Mouse (Mus musculus) G1E (cell line): Measurements from ENCODE around the gene Tex14. TPM values are rescaled to one million over a fixed set of nuclear protein-coding genes. Genes with fewer than 3 reads are reported as not detected.

Source experiments
- ATAC-seq: 2 replicates; pipeline ENCODE4 v1.8.0; 2016; ENCODE audit warnings: mild to moderate bottlenecking; ENCODE audit not compliant: insufficient number of reproducible peaks, poor library complexity, low FRiP score, severe bottlenecking; ENCODE audit errors: extremely low read depth
- DNase-seq: peaks from one replicate; pipeline ENCODE4 v3.0.0; 2012; ENCODE audit warnings: low spot score
- H3K27me3 ChIP-seq: 2 replicates; pipeline ENCODE4 v1.6.1; 2012; ENCODE audit warnings: mild to moderate bottlenecking, low read length, inconsistent platforms; ENCODE audit not compliant: insufficient read depth
- H3K36me3 ChIP-seq: replicated peaks from 2 replicates; pipeline ENCODE3; 2012; ENCODE audit warnings: mild to moderate bottlenecking, inconsistent platforms
- H3K4me1 ChIP-seq: 2 replicates; pipeline ENCODE4 v1.6.1; 2012; ENCODE audit warnings: low read depth, low read length, inconsistent platforms, mixed read lengths; ENCODE audit not compliant: insufficient read depth
- H3K4me3 ChIP-seq: 2 replicates; pipeline ENCODE4 v1.5.1; 2012; ENCODE audit warnings: low read depth, mild to moderate bottlenecking, inconsistent platforms, low read length, moderate library complexity, mixed read lengths
- H3K9me3 ChIP-seq: replicated peaks from 2 replicates; pipeline ENCODE4 v1.6.1; 2012; ENCODE audit warnings: inconsistent platforms
- CTCF ChIP-seq: IDR thresholded peaks from 2 replicates; pipeline ENCODE4 v1.5.1; 2012; ENCODE audit warnings: low read depth, low read length, inconsistent platforms, mixed read lengths
- GATA1 ChIP-seq: IDR thresholded peaks from 2 replicates; pipeline ENCODE4 v1.6.1; 2012; ENCODE audit warnings: borderline replicate concordance, low read length, inconsistent platforms, mixed read lengths
- GATA2 ChIP-seq: IDR thresholded peaks from 2 replicates; pipeline ENCODE4 v1.6.1; 2012; ENCODE audit warnings: low read depth, low read length, inconsistent platforms, borderline replicate concordance
- POLR2AphosphoS5 ChIP-seq: IDR thresholded peaks from 2 replicates; pipeline ENCODE4 v1.6.1; 2012; ENCODE audit warnings: low read depth, low read length, inconsistent platforms; ENCODE audit not compliant: insufficient replicate concordance
- TAL1 ChIP-seq: conservative IDR thresholded peaks from 2 replicates; pipeline ENCODE4 v1.6.1; 2012; ENCODE audit warnings: low read depth, low read length, inconsistent platforms, mixed read lengths
- polyA plus RNA-seq: library from polyadenylated mRNA; stranded (reverse); fragments of >175 nt; gene quantifications from 2 replicates; pipeline ENCODE4 v1.2.3, GENCODE M21; 2012
- total RNA-seq, 2 experiments: library from RNA; stranded (forward) in 1 of 2; stranded (reverse) in 1 of 2; fragments of 200-1000 nt in 1 of 2; fragments of >200 nt in 1 of 2; fragmentation: Nextera tagmentation in 1 of 2; gene quantifications; 2 replicates each; pipeline ENCODE4 v1.2.3; 2014 to 2017

The Tex14 gene
- total and polyA plus RNA-seq, 3 experiments: 0.16 TPM; not detected in 2

- no peak for TF ChIP-seq TAL1
- TF ChIP-seq CTCF: no peak
- TF ChIP-seq GATA2: no peak
- no peak for TF ChIP-seq POLR2AphosphoS5
- no peak for TF ChIP-seq GATA1
- Histone ChIP-seq H3K36me3 (no peaks in the 10 kb centered on the region), H3K4me3 (no peak overlapping the region), H3K4me1 (peaks cover 3% of the 10 kb centered on the region; the same call in 1 of the 2 replicates), H3K9me3 (no peaks in the 10 kb centered on the region), H3K27me3 (0 out of 2 replicates have a peak, but pooled peaks cover 7% of the 10 kb centered on the region)
- DNase-seq (no peak), ATAC-seq (no peak)
Measured at GRCm38 (mm10) chr11:87367061-87367460, 37.8 kb upstream of the Tex14 start.

GRCm38 (mm10) chr11:87367865-87368580 is 36.8 kb upstream of the Tex14 start:
- DNase-seq: no peak
- Histone ChIP-seq H3K9me3 (no peaks in the 10 kb centered on the region), H3K36me3 (no peaks in the 10 kb centered on the region), H3K4me3 (no peak overlapping the region), H3K4me1 (peaks cover 3% of the 10 kb centered on the region; the same call in 1 of the 2 replicates), H3K27me3 (0 out of 2 replicates have a peak, but pooled peaks cover 11% of the 10 kb centered on the region)
- TF ChIP-seq GATA2 (no peak), TAL1 (0 out of 2 replicates have a peak, but pooled peaks have one; percentile 13)
- no peak for ATAC-seq

GRCm38 (mm10) chr11:87384551-87384950 is 20.3 kb upstream of the Tex14 start:
- H3K4me3 ChIP-seq: no peak overlapping the region
- DNase-seq (no peak), ATAC-seq (no peak)
- H3K36me3 ChIP-seq: no peaks in the 10 kb centered on the region
- H3K9me3 ChIP-seq: no peaks in the 10 kb centered on the region
- no peaks in the 10 kb centered on the region for H3K27me3 ChIP-seq
- no peaks in the 10 kb centered on the region for H3K4me1 ChIP-seq
- TF ChIP-seq GATA1 (no peak), GATA2 (no peak), TAL1 (no peak), CTCF (no peak), POLR2AphosphoS5 (no peak)

GRCm38 (mm10) chr11:87385676-87386075 is 19.2 kb upstream of the Tex14 start:
- H3K4me1 ChIP-seq: no peaks in the 10 kb centered on the region
- H3K9me3 ChIP-seq: no peaks in the 10 kb centered on the region
- DNase-seq: no peak
- TF ChIP-seq CTCF (no peak), POLR2AphosphoS5 (no peak), GATA2 (no peak), GATA1 (no peak), TAL1 (no peak)
- H3K27me3 ChIP-seq: no peaks in the 10 kb centered on the region
- ATAC-seq: no peak
- H3K36me3 ChIP-seq: no peaks in the 10 kb centered on the region
- H3K4me3 ChIP-seq: no peak overlapping the region

GRCm38 (mm10) chr11:87393855-87394254 is 11.0 kb upstream of the Tex14 start:
- no peaks in the 10 kb centered on the region for H3K4me1 ChIP-seq
- H3K4me3 ChIP-seq: no peak overlapping the region
- no peaks in the 10 kb centered on the region for H3K36me3 ChIP-seq
- DNase-seq: no peak
- no peaks in the 10 kb centered on the region for H3K9me3 ChIP-seq
- ATAC-seq: no peak
- TF ChIP-seq CTCF (peak; percentile 30; the same call in 1 of the 2 replicates), GATA2 (no peak)
- no peaks in the 10 kb centered on the region for H3K27me3 ChIP-seq

- Histone ChIP-seq H3K9me3 (no peaks in the 10 kb centered on the region), H3K4me1 (0 out of 2 replicates have a peak, but pooled peaks cover 3% of the 10 kb centered on the region), H3K27me3 (no peaks in the 10 kb centered on the region), H3K36me3 (peaks cover 2% of the 10 kb centered on the region), H3K4me3 (no peak overlapping the region)
- no peak for ATAC-seq
- DNase-seq: no peak
- TF ChIP-seq GATA2 (no peak), TAL1 (no peak), CTCF (no peak), POLR2AphosphoS5 (no peak), GATA1 (no peak)
Measured at GRCm38 (mm10) chr11:87398402-87398801, 6.5 kb upstream of the Tex14 start.
